Mouse (Mus musculus) heart, embryonic 15.5 days (tissue): ENCODE data around the gene Gm3238. TPM values are rescaled to one million over a fixed set of nuclear protein-coding genes. Genes with fewer than 3 reads are reported as not detected.
"Not testable (repeated sequence)": the region's sequence is repeated elsewhere in the genome, so short reads cannot be mapped to it uniquely, and the experiment has no call there.

Experiments
- ATAC-seq: fragments of 200-750 bp; cut with Nextera tagmentation; replicated peaks from 2 replicates; pipeline ENCODE4 v1.8.0; 2017; ENCODE audit warnings: low read depth, moderate TSS enrichment; ENCODE audit not compliant: insufficient number of reproducible peaks, insufficient read depth, low FRiP score
- H3K27ac ChIP-seq: fragments of 300-500 bp; sonication (generic); 2 replicates; pipeline ENCODE4 v1.5.1; 2015; ENCODE audit warnings: mild to moderate bottlenecking, inconsistent platforms
- H3K27me3 ChIP-seq: fragments of 300-500 bp; sonication (generic); 2 replicates; pipeline ENCODE4 v1.6.1; 2015; ENCODE audit warnings: inconsistent platforms
- H3K36me3 ChIP-seq: fragments of 300-500 bp; sonication (generic); 2 replicates; pipeline ENCODE4 v1.6.1; 2015; ENCODE audit warnings: mild to moderate bottlenecking, inconsistent platforms
- H3K4me1 ChIP-seq: fragments of 300-500 bp; sonication (generic); replicated peaks from 2 replicates; pipeline ENCODE4 v1.6.1; 2015; ENCODE audit warnings: inconsistent platforms
- H3K4me2 ChIP-seq: fragments of 300-500 bp; sonication (generic); 2 replicates; pipeline ENCODE4 v1.6.1; 2015; ENCODE audit warnings: inconsistent platforms, mild to moderate bottlenecking, moderate library complexity
- H3K4me3 ChIP-seq: fragments of 300-500 bp; sonication (generic); 2 replicates; pipeline ENCODE4 v1.5.1; 2015; ENCODE audit warnings: mild to moderate bottlenecking, inconsistent platforms
- H3K9ac ChIP-seq: fragments of 300-500 bp; sonication (generic); 2 replicates; pipeline ENCODE4 v1.6.1; 2015; ENCODE audit warnings: mild to moderate bottlenecking, inconsistent platforms
- H3K9me3 ChIP-seq: fragments of 300-500 bp; sonication (generic); replicated peaks from 2 replicates; pipeline ENCODE4 v1.6.1; 2016; ENCODE audit warnings: inconsistent platforms
- WGBS: fragments of 180-500 bp; shearing (Covaris S2); methylation state at CpG from one replicate; pipeline ENCODE4 v1.1.7; 2015; ENCODE audit warnings: mixed read lengths; 5-methylcytosine and 5-hydroxymethylcytosine counted together
- polyA plus RNA-seq: library from polyadenylated mRNA; unstranded; fragments of >200 nt; fragmentation: Nextera tagmentation; extraction: Ambion mirVana; gene quantifications from 2 replicates; pipeline ENCODE4 v1.2.1, GENCODE M21; 2015

The Gm3238 gene
- polyA plus RNA-seq, 1 experiment from 2014 or later: not detected

DNA sequence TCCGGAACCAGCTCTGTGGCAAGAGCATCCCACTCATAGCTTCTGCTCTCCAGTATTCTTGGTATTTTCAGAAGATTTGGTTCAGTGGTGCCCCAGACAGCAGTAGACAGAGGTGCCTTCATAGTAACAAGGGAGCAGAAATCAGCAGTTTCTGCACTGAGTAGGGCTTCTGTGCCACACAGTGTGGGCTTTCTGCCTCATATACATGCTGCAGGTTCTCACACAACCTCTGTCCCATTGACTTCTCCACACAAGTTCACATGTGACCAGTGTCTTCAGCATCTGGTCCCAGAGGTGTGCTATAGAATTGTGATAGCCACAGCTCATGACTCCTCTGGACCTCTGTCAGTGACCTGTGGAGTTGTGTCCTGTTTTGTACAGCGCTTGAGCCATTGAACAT, 17.5 kb upstream of the Gm3238 start:
- Histone ChIP-seq H3K27ac (no peak overlapping the region), H3K9me3 (no peaks in the 10 kb centered on the region), H3K27me3 (no peaks in the 10 kb centered on the region), H3K4me1 (no peaks in the 10 kb centered on the region), H3K4me2 (no peak overlapping the region), H3K36me3 (no peaks in the 10 kb centered on the region), H3K9ac (no peak overlapping the region), H3K4me3 (no peak overlapping the region)
- no peak for ATAC-seq
- WGBS: 74% methylated on average over 2 of the region's 2 CpGs

DNA sequence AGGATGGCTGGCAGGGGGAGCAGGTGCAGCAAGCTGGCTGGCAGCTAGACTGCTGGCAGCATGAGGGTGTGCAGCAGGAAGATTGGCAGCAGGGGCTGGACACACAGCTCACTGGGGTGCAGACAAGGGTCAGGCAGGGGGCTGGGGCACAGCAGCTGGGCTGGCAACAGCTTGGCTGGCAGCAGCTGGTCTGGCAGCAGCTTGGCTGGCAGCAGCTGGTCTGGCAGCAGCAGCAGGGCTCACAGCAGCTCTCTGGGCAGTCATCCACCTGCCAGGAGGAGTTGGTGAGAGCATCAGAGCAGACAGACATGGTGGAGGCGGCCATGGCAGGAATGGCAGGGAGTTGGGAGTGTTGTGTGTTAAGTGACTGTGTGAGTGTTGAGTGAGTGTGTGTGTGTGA, 16.8 kb upstream of the Gm3238 start, which contains the start of gene Gm7137:
TSS of gene Gm7137 (minus strand) at position 325 of the 400 bp plus-strand sequence.
- H3K9ac ChIP-seq, H3K36me3 ChIP-seq, H3K4me2 ChIP-seq, H3K27ac ChIP-seq, H3K4me3 ChIP-seq, ATAC-seq, H3K9me3 ChIP-seq, H3K27me3 ChIP-seq, H3K4me1 ChIP-seq: not testable (repeated sequence)
- WGBS: 57% methylated on average over 1 of the region's 1 CpGs

DNA sequence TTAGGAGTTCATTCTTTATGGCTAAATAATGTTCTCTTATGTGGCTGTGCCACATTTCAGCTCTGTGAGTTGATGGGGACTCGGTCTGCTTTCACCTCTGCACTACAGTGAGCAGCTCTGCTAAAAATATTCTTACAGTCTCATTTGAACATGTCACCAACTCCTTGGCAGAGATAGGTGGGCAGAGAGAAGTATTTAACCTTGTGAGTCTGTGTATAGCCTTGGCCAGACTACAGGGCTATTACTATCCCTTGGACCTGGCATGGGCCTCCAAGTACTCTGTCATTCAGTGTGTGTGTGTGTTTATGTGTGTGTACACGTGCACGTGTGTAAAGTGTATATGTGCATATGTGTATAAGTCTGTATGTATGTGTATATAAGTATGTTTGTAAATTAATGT, 12.3 kb upstream of the Gm3238 start:
- 72% methylated on average over 3 of the region's 3 CpGs for WGBS
- not testable (repeated sequence) for H3K27me3 ChIP-seq, H3K9me3 ChIP-seq, H3K9ac ChIP-seq, H3K36me3 ChIP-seq, H3K4me3 ChIP-seq, H3K4me2 ChIP-seq, H3K27ac ChIP-seq, H3K4me1 ChIP-seq
- peak; percentile 47; the same call in 1 of the 2 replicates for ATAC-seq

DNA sequence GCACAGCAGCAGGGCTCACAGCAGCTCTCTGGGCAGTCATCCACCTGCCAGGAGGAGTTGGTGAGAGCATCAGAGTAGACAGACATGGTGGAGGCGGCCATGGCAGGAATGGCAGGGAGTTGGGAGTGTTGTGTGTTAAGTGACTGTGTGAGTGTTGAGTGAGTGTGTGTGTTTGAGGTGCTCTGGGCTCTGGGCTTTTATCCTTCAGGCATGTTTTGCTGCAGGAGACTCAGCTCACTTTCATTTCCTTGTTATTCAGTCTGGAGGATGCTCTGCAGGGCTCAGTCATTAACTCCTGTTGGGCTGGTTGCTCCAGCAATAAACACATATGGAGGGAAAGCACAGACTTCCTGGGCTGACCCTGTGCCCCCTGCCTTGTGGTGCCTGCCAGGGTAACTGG, 11.3 kb upstream of the Gm3238 start, which contains the start of gene Gm3250:
TSS of gene Gm3250 (minus strand) at position 101 of the 400 bp plus-strand sequence.
- H3K4me3 ChIP-seq, ATAC-seq, H3K36me3 ChIP-seq, H3K4me1 ChIP-seq, H3K9ac ChIP-seq, H3K9me3 ChIP-seq, H3K27ac ChIP-seq, H3K27me3 ChIP-seq, H3K4me2 ChIP-seq: not testable (repeated sequence)
- 78% methylated on average over 1 of the region's 1 CpGs for WGBS

DNA sequence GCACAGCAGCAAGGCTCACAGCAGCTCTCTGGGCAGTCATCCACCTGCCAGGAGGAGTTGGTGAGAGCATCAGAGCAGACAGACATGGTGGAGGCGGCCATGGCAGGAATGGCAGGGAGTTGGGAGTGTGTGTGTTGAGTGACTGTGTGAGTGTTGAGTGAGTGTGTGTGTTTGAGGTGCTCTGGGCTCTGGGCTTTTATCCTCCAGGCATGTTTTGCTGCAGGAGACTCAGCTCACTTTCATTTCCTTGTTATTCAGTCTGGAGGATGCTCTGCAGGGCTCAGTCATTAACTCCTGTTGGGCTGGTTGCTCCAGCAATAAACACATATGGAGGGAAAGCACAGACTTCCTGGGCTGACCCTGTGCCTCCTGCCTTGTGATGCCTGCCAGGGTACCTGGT, 5.7 kb upstream of the Gm3238 start, which contains the start of gene Gm7138:
TSS of gene Gm7138 (minus strand) at position 101 of the 400 bp plus-strand sequence.
- H3K4me3 ChIP-seq, H3K4me1 ChIP-seq, H3K27me3 ChIP-seq, H3K4me2 ChIP-seq, H3K9ac ChIP-seq, H3K36me3 ChIP-seq, H3K9me3 ChIP-seq, ATAC-seq, H3K27ac ChIP-seq: not testable (repeated sequence)
- 42% methylated on average over 1 of the region's 1 CpGs for whole genome bisulfite sequencing

DNA sequence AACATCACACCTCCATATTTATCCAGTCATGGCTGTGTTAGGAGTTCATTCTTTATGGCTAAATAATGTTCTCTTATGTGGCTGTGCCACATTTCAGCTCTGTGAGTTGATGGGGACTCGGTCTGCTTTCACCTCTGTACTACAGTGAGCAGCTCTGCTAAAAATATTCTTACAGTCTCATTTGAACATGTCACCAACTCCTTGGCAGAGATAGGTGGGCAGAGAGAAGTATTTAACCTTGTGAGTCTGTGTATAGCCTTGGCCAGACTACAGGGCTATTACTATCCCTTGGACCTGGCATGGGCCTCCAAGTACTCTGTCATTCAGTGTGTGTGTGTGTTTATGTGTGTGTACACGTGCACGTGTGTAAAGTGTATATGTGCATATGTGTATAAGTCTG, 1.0 kb upstream of the Gm3238 start:
- WGBS: 56% methylated on average over 3 of the region's 3 CpGs
- ATAC-seq: not testable (repeated sequence)

DNA sequence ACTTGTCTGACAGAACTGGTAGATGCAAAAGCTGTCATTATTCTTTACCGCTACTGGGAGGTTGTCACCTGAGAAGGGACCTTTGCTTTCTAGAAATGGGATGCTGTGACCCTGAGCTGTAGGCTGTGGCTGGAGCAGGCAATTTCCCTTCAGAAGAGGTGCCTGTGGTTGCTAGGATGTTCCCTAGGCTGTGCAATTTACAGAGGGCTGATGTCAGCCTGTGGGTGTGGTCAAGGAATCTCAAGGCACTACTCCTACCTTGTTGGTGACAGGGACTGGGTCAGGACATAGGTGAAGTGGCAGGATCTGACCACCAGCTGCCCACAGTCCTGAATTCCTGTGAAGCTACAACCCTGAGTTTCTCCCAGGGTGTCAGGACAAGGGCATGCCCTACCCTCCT, 1.4 kb downstream of the Gm3238 start:
- H3K9ac ChIP-seq: no peak overlapping the region
- no peak overlapping the region for H3K4me3 ChIP-seq
- no peak overlapping the region for H3K4me2 ChIP-seq
- H3K9me3 ChIP-seq: no peaks in the 10 kb centered on the region
- 78% methylated on average over 1 of the region's 1 CpGs for WGBS
- ATAC-seq: no peak
- H3K27ac ChIP-seq: no peak overlapping the region
- 0 out of 2 replicates have a peak, but pooled peaks cover 2% of the 10 kb centered on the region for H3K4me1 ChIP-seq
- no peaks in the 10 kb centered on the region for H3K27me3 ChIP-seq
- no peaks in the 10 kb centered on the region for H3K36me3 ChIP-seq

More for the DNA sequence above, 1.0 kb upstream of the Gm3238 start:
- not testable (repeated sequence) for H3K9ac ChIP-seq, H3K27me3 ChIP-seq, H3K27ac ChIP-seq, H3K9me3 ChIP-seq, H3K4me3 ChIP-seq, H3K4me2 ChIP-seq, H3K4me1 ChIP-seq, H3K36me3 ChIP-seq

DNA sequence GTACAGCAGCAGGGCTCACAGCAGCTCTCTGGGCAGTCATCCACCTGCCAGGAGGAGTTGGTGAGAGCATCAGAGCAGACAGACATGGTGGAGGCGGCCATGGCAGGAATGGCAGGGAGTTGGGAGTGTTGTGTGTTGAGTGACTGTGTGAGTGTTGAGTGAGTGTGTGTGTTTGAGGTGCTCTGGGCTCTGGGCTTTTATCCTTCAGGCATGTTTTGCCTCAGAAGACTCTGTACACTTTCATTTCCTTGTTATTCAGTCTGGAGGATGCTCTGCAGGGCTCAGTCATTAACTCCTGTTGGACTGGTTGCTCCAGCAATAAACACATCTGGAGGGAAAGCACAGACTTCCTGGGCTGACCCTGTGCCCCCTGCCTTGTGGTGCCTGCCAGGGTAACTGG, 11.5 kb downstream of the Gm3238 start, which contains the start of gene Gm3233:
TSS of gene Gm3233 (minus strand) at position 101 of the 400 bp plus-strand sequence.
- not testable (repeated sequence) for H3K36me3 ChIP-seq, H3K4me2 ChIP-seq, H3K9me3 ChIP-seq, ATAC-seq, H3K9ac ChIP-seq, H3K4me3 ChIP-seq, H3K27me3 ChIP-seq, H3K4me1 ChIP-seq, H3K27ac ChIP-seq
- WGBS: no CpG with 5 or more reads among the region's 1 CpGs

DNA sequence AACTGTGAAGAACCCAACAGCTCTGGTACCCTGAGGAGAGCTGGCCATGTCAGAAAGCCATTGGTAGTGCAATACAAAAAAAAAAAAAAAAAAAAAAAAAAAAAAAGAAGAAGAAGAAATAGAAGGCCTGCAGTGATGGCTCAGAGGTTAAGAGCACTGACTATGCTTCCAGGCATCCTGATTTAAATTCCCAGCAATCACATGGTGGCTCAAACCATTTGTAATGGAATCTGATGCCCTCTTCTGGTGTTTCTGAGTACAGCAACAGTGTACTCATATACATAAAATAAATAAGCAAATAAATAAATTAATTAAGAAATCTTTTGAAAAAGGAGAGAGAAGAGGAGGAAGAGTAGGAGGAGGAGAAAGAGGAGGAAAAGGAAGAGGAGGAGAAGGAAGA, 17.7 kb downstream of the Gm3238 start:
- H3K4me2 ChIP-seq: no peak overlapping the region
- no peaks in the 10 kb centered on the region for H3K27me3 ChIP-seq
- no peak overlapping the region for H3K27ac ChIP-seq
- H3K9ac ChIP-seq: no peak overlapping the region
- no peak for ATAC-seq
- no peaks in the 10 kb centered on the region for H3K4me1 ChIP-seq
- no peaks in the 10 kb centered on the region for H3K9me3 ChIP-seq
- no peaks in the 10 kb centered on the region for H3K36me3 ChIP-seq
- H3K4me3 ChIP-seq: no peak overlapping the region

DNA sequence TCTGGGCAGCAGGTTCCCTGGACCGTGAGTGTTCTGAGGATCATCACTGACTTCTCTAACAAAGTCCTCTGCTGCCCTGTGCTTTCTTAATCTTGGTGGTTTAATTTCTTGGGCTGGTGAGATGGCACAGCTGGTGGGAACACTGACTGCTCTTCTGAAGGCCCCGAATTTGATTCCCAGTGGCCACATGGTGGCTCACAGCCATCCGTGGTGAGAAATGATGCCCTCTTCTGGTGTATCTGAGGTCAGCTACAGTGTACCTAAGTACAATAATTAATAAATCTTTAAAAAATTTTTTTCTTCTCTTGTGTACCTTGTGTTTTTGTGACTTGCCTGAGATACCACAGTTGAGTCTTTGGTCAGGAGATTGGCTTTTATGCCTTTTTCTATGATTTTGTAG, 18.8 kb downstream of the Gm3238 start:
- H3K4me2 ChIP-seq: not testable (repeated sequence)
- WGBS: 68% methylated on average over 3 of the region's 3 CpGs

DNA sequence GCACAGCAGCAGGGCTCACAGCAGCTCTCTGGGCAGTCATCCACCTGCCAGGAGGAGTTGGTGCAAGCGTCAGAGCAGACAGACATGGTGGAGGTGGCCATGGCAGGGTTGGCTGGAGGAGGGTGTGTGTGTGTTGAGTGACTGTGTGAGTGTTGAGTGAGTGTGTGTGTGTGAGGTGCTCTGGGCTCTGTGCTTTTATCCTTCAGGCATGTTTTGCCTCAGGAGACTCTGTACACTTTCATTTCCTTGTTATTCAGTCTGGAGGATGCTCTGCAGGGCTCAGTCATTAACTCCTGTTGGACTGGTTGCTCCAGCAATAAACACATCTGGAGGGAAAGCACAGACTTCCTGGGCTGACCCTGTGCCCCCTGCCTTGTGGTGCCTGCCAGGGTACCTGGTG, 19.9 kb downstream of the Gm3238 start, which contains the start of gene Gm9736:
TSS of gene Gm9736 (minus strand) at position 101 of the 400 bp plus-strand sequence.
- not testable (repeated sequence) for H3K9ac ChIP-seq, H3K4me1 ChIP-seq, H3K36me3 ChIP-seq, H3K27me3 ChIP-seq, H3K4me3 ChIP-seq, H3K4me2 ChIP-seq, H3K9me3 ChIP-seq, ATAC-seq, H3K27ac ChIP-seq
- 75% methylated on average over 1 of the region's 1 CpGs for WGBS

More for the DNA sequence above, 18.8 kb downstream of the Gm3238 start:
- not testable (repeated sequence) for H3K9ac ChIP-seq, H3K4me3 ChIP-seq, ATAC-seq, H3K9me3 ChIP-seq, H3K27ac ChIP-seq, H3K4me1 ChIP-seq, H3K27me3 ChIP-seq, H3K36me3 ChIP-seq

DNA sequence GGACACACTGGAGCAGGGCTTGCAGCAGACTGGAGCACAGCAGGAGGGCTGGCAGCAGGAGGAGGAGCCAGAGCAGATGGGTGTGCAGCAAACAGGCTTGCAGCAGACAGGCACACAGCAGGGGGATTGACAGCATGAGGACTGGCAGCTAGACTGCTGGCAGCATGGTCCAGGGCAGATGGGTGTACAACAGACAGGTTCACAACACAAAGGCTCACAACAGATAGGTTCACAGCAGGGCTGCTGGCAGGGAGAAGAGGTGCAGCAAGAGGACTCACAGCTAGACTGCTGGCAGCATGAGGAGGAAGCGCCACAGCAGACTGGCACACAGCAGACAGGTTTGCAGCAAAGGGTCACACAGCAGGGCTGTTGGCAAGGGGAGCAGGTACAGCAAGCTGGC, 20.4 kb downstream of the Gm3238 start:
- not testable (repeated sequence) for H3K9ac ChIP-seq, H3K36me3 ChIP-seq, H3K4me1 ChIP-seq, H3K27ac ChIP-seq, ATAC-seq, H3K4me2 ChIP-seq, H3K27me3 ChIP-seq, H3K4me3 ChIP-seq, H3K9me3 ChIP-seq
- 52% methylated on average over 1 of the region's 1 CpGs for WGBS
